Mouse (Mus musculus): ENCODE results near the gene Foxk2. TPM values are rescaled to one million over a fixed set of nuclear protein-coding genes. Genes with fewer than 3 reads are reported as not detected.

Gene Foxk2
- polyA plus RNA-seq, 1 experiment, result 24.9 TPM

GRCm38 (mm10) chr11:121231628-121232291 lies 28.0 kb upstream of the Foxk2 start:
- no peaks in the 10 kb centered on the region for H3K9me3 ChIP-seq
- peaks cover 12% of the 10 kb centered on the region for H3K36me3 ChIP-seq (replicated peaks; ENCODE audit: low read length)
- peaks cover 76% of the 10 kb centered on the region for H3K4me1 ChIP-seq
- TF ChIP-seq FLI1 (IDR thresholded peaks at IDR 0.05; ENCODE audit: low read length), result no peak
- TF ChIP-seq GATA1 (IDR thresholded peaks at IDR 0.05; ENCODE audit: borderline replicate concordance, low read length), result no peak
- no peaks in the 10 kb centered on the region for H3K27me3 ChIP-seq (replicated peaks)
- H3K4me3 ChIP-seq (replicated peaks), result peak overlapping the region; percentile 67

- H3K4me1 ChIP-seq, result peaks cover 67% of the 10 kb centered on the region
- TF ChIP-seq FLI1 (IDR thresholded peaks at IDR 0.05; ENCODE audit: low read length) (no peak), GATA1 (IDR thresholded peaks at IDR 0.05; ENCODE audit: borderline replicate concordance, low read length) (no peak)
- no peak overlapping the region for H3K4me3 ChIP-seq (replicated peaks)
- no peaks in the 10 kb centered on the region for H3K9me3 ChIP-seq
- peaks cover 3% of the 10 kb centered on the region for H3K36me3 ChIP-seq (replicated peaks; ENCODE audit: low read length)
- no peaks in the 10 kb centered on the region for H3K27me3 ChIP-seq (replicated peaks)
Measured at GRCm38 (mm10) chr11:121232706-121233105, 27.1 kb upstream of the Foxk2 start.

- Histone ChIP-seq H3K27me3 (replicated peaks) (no peaks in the 10 kb centered on the region), H3K36me3 (replicated peaks; ENCODE audit: low read length) (peaks cover 22% of the 10 kb centered on the region), H3K9me3 (no peaks in the 10 kb centered on the region), H3K4me3 (replicated peaks) (peak overlapping the region; percentile 100), H3K4me1 (peaks cover 74% of the 10 kb centered on the region)
- TF ChIP-seq FLI1 (IDR thresholded peaks at IDR 0.05; ENCODE audit: low read length) (no peak), GATA1 (IDR thresholded peaks at IDR 0.05; ENCODE audit: borderline replicate concordance, low read length) (no peak)
Measured at GRCm38 (mm10) chr11:121235475-121236238, 24.1 kb upstream of the Foxk2 start.

- peaks cover 33% of the 10 kb centered on the region for H3K36me3 ChIP-seq (replicated peaks; ENCODE audit: low read length)
- TF ChIP-seq FLI1 (IDR thresholded peaks at IDR 0.05; ENCODE audit: low read length) (no peak), GATA1 (IDR thresholded peaks at IDR 0.05; ENCODE audit: borderline replicate concordance, low read length) (no peak)
- H3K4me3 ChIP-seq (replicated peaks), result peak within 1 kb of the TSS; percentile 100
Measured at GRCm38 (mm10) chr11:121236564-121237344, 23.0 kb upstream of the Foxk2 start, which contains the start of gene Narf. Narf (plus strand) TSS chr11:121237253.

GRCm38 (mm10) chr11:121237345-121238128 lies 22.3 kb upstream of the Foxk2 start:
- Histone ChIP-seq H3K4me1 (peaks cover 77% of the 10 kb centered on the region), H3K36me3 (replicated peaks; ENCODE audit: low read length) (peaks cover 41% of the 10 kb centered on the region), H3K9me3 (no peaks in the 10 kb centered on the region), H3K4me3 (replicated peaks) (peak overlapping the region; percentile 100), H3K27me3 (replicated peaks) (no peaks in the 10 kb centered on the region)
- TF ChIP-seq FLI1 (IDR thresholded peaks at IDR 0.05; ENCODE audit: low read length), result no peak
- no peak for TF ChIP-seq GATA1 (IDR thresholded peaks at IDR 0.05; ENCODE audit: borderline replicate concordance, low read length)

More at GRCm38 (mm10) chr11:121236564-121237344, 23.0 kb upstream of the Foxk2 start, which contains the start of gene Narf:
- peaks cover 75% of the 10 kb centered on the region for H3K4me1 ChIP-seq
- H3K9me3 ChIP-seq, result no peaks in the 10 kb centered on the region
- H3K27me3 ChIP-seq (replicated peaks), result no peaks in the 10 kb centered on the region

GRCm38 (mm10) chr11:121239669-121240068 lies 20.1 kb upstream of the Foxk2 start:
- Histone ChIP-seq H3K27me3 (replicated peaks) (no peaks in the 10 kb centered on the region), H3K4me1 (peaks cover 75% of the 10 kb centered on the region), H3K4me3 (replicated peaks) (peak overlapping the region; percentile 100), H3K9me3 (no peaks in the 10 kb centered on the region), H3K36me3 (replicated peaks; ENCODE audit: low read length) (peaks cover 61% of the 10 kb centered on the region)
- no peak for TF ChIP-seq GATA1 (IDR thresholded peaks at IDR 0.05; ENCODE audit: borderline replicate concordance, low read length)
- no peak for TF ChIP-seq FLI1 (IDR thresholded peaks at IDR 0.05; ENCODE audit: low read length)

- TF ChIP-seq GATA1 (IDR thresholded peaks at IDR 0.05; ENCODE audit: borderline replicate concordance, low read length) (no peak), FLI1 (IDR thresholded peaks at IDR 0.05; ENCODE audit: low read length) (no peak)
- Histone ChIP-seq H3K36me3 (replicated peaks; ENCODE audit: low read length) (peaks cover 99% of the 10 kb centered on the region), H3K4me3 (replicated peaks) (peak overlapping the region; percentile 50), H3K9me3 (no peaks in the 10 kb centered on the region), H3K27me3 (replicated peaks) (no peaks in the 10 kb centered on the region), H3K4me1 (peaks cover 38% of the 10 kb centered on the region)
Measured at GRCm38 (mm10) chr11:121250196-121250595, 9.6 kb upstream of the Foxk2 start.

GRCm38 (mm10) chr11:121260211-121260906 lies 569 bp downstream of the Foxk2 start:
- H3K4me1 ChIP-seq, result peaks cover 64% of the 10 kb centered on the region
- H3K9me3 ChIP-seq, result no peaks in the 10 kb centered on the region
- peak overlapping the region; percentile 99 for H3K4me3 ChIP-seq (replicated peaks)
- H3K36me3 ChIP-seq (replicated peaks; ENCODE audit: low read length), result peaks cover 58% of the 10 kb centered on the region
- no peak for TF ChIP-seq GATA1 (IDR thresholded peaks at IDR 0.05; ENCODE audit: borderline replicate concordance, low read length)
- no peak for TF ChIP-seq FLI1 (IDR thresholded peaks at IDR 0.05; ENCODE audit: low read length)
- H3K27me3 ChIP-seq (replicated peaks), result no peaks in the 10 kb centered on the region

All from megakaryocyte, embryonic 14.5 days (primary cell).